Mouse (Mus musculus): ENCODE measurements at regions not wholly inside any gene's neighbourhood (a gene's known extent, or its start where the extent isn't known, plus 50 kb on each side); places are given as distances from the start of the nearest gene placed in this dataset.

DNA sequence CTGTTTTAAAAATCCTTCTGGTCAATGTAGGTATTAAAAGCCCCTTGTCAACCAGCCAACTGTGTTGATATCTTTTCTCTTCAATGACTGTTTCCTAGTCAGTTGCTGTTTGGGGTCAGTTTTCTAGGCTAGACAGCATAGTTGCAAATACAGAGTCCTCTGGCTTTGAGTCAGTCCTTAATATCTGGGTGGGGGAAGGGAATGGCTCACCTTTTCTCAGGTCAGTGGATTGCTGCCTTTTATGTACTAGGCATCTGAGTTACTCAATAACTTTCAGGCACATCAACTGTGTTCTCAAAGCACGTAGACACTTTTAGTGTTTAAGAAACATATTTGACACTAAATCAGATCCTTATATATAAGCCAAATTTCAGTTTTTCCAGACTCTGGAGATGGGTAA is 396.1 kb downstream of the Pik3r1 start:
- TF ChIP-seq POLR2A (IDR thresholded peaks at IDR 0.05; ENCODE audit: low read depth, low read length) (no peak), CTCF (IDR thresholded peaks at IDR 0.05; ENCODE audit: extremely low read depth, insufficient read depth, insufficient read length, insufficient replicate concordance) (no peak)

All from spleen, adult 2 months (tissue).